Mouse (Mus musculus) granulocyte monocyte progenitor cell, adult 5-6 weeks (primary cell): Measurements from ENCODE around the gene Tbl1x. TPM values are rescaled to one million over a fixed set of nuclear protein-coding genes. Genes with fewer than 3 reads are reported as not detected.

Source experiments
- ATAC-seq: replicated peaks from 2 replicates; pipeline ENCODE4 v1.8.0; 2016; ENCODE audit warnings: mild to moderate bottlenecking, moderate TSS enrichment, inconsistent platforms; ENCODE audit not compliant: poor library complexity, severe bottlenecking
- total RNA-seq, 2 experiments: library from RNA; stranded (forward) in 1 of 2; stranded (reverse) in 1 of 2; fragments of 200-712, 200-1000 nt in 1 of 2; fragments of >200 nt in 1 of 2; fragmentation: Nextera tagmentation in 1 of 2; gene quantifications; 2 replicates each; pipeline ENCODE4 v1.2.3; 2014 to 2017

Tbl1x gene
- total RNA-seq, 2 experiments from 2014 or later = 33.1 to 38.5 TPM

DNA sequence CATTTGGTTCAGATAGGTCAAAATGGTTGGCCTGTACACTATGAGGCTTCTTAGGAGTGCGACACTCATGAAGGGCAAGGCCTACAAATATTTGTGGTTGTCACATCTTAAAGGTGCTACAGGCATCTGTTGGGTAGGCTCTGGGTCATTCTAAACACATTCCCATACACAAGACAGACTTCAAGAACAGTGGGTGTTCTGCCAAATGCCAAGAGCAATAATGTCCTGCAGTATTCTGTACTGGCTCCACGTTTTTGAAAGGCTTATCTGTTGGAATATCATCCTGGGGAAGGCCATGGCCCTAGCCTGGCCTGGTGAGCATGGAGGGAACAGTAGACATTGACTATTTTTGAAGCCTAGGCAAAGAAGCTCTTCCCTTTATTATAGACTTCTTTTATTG is 87.9 kb downstream of the Tbl1x start:
- no peak for ATAC-seq

DNA sequence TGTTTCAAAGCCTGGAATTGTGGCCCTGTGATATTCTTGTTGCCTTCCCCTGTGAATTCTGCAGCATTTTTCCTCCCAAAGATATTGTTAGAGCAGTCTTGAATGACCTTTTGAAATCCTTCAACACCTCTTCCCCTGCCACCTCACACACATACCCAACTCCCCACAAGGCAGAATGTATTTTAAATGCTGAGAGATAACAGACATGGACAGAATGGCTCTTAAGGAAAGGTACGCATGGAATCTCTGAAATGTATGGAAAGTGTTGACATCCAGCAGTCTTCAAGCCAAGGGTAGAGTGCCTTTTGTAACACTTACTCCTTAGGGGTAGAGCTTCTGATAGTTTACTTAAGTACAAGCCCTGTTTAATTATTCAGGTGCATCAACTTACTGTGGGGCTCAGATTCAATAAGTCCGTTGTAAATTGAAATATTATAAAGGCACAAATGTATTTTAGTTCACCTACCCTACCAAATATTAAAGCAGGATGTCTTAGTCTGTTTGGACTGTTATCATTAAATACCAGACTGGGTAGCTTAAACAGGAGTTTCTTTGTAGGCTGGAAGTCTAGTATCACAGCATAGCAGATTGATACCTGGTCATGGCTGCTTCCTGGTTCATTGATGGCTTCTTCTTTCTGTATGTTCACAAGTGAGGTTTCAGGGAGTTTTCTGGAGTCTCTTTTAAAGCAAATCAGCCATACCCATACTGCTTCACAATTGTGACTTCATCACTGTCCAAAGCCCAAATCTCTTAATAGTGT is 92.9 kb downstream of the Tbl1x start:
- no peak for ATAC-seq

DNA sequence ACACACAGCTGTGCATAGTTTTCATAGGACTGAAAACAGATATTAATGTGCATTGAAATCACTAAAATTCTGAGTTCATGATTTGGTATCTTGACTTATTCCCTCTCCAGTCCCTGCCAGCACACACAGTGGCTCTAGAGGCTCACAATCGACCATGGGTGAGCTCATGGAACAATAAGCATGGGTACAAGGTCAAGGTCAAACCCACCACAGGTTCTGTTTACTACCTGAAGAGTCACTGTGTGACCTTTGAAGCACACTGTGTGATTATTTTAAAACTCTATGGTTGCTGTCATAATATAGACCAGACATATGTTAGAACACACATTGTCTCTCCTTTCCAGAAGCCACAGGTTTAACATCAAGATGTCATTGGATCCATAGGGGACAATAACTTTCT is 96.7 kb downstream of the Tbl1x start:
- ATAC-seq = no peak

GRCm38 (mm10) chrX:77608947-77609703 is 98.3 kb downstream of the Tbl1x start:
- ATAC-seq = peak; percentile 31; the same call in 1 of the 2 replicates

GRCm38 (mm10) chrX:77611938-77612337 is 101.1 kb downstream of the Tbl1x start:
- peak; percentile 43 for ATAC-seq

- ATAC-seq = peak; percentile 61; the same call in 1 of the 2 replicates
Measured at GRCm38 (mm10) chrX:77613041-77613440, 102.2 kb downstream of the Tbl1x start.

DNA sequence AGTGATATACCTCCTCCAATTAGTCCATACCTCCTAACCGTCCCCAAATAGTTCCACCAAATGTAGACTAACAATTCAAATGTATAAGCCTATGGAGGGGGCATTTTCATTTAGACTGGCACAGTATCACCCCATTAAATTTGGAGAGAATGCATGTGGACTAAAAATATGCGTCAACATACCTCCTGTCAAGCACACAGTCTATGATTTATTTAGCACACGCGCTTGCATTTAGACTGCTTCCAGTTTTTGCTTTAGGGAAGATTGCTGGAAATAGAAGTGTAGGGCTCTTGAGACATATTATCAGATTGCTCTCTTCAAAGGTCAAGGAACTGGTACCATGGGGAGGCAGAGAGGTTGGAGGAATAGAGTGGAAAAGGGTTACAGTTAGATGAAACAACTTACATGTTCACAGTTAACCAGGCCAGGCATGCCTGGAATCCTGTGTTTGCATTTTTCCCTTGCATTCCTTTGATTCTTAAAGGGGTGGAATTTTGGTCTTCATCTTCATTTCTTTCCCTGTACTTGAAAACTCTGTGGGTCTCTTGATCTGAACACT is 105.0 kb downstream of the Tbl1x start:
- no peak for ATAC-seq

DNA sequence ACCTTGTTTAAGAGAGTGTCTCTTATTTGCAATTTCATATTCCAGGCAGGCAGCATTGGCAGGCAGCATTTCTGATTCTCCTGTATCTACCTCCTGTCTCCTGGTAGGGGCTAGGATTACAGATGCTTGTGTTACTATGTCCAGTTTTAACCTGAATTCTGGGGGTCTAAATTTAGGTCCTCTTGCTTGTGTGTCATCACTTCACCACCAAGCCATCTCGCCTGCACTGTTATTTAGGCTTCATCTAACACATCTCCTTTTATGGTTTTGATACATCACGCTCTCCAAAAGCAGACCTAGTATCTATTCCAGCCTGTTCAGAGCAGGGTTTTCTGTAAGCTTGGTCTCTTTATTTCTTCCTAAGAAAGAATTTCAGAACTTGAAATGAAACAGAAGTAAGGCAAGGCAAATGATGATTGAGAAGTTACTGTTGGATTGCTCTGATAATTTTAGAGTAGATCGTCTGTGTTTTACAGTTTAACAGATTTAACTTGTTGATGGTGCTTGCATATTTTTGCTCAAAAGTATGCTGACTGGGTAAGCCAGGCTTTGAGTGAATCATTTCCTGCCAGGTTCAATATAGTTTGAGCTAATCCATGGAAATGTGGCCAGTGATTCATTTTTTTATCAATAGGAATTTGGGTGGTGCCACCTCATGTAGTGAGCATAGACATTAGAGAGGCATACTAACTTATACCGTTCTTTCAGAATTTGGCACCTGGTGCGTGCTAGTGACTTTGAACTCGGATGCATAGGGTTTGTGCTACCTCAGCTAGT is 106.7 kb downstream of the Tbl1x start:
- no peak for ATAC-seq

GRCm38 (mm10) chrX:77630439-77630838 is 119.6 kb downstream of the Tbl1x start:
- ATAC-seq = peak; percentile 74; the same call in 1 of the 2 replicates

DNA sequence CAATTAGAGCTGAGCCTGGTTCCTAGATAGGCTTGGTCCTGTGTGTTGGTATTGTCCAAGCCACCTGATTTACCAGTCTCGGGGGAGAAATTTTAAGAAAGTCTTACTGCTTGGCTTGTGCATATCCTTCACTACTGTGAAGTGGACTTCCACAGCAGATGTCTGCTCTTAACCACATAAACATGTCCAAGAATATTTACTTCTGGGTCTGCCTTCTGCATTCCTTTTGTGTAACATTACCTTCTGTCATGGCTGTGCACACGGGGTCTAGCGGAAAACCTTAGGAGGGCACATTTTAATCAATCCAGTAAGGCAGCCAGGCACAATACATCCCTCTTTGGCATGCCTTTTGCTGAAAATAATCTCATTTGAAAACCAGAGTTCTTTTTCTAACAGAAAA is 125.7 kb downstream of the Tbl1x start:
- no peak for ATAC-seq

DNA sequence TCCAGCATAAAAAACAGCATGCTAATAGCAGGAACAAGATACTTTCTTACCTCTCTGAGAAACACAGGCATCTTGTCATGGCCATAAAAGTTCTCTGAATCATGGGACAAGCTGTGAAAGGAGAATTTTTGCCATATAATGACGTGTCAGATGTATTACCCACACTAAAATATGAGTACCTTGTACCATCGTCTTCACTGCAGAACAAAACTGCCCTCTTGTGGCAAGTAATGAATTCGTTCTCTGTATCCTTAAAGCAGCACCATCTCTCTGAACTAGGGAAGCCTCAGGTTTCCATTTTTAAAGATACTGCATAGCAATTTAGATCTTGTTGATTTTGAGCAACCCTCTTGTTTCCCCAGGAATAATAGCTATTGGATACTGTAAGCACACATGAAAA is 127.3 kb downstream of the Tbl1x start:
- ATAC-seq = peak; percentile 65

- no peak for ATAC-seq
Measured at GRCm38 (mm10) chrX:77640301-77640700, 129.5 kb downstream of the Tbl1x start.

- no peak for ATAC-seq
Measured at GRCm38 (mm10) chrX:77646164-77646563, 135.4 kb downstream of the Tbl1x start.

GRCm38 (mm10) chrX:77650246-77650645 is 139.4 kb downstream of the Tbl1x start:
- ATAC-seq = no peak

- ATAC-seq = no peak
Measured at GRCm38 (mm10) chrX:77662030-77662429, 151.2 kb downstream of the Tbl1x start.

DNA sequence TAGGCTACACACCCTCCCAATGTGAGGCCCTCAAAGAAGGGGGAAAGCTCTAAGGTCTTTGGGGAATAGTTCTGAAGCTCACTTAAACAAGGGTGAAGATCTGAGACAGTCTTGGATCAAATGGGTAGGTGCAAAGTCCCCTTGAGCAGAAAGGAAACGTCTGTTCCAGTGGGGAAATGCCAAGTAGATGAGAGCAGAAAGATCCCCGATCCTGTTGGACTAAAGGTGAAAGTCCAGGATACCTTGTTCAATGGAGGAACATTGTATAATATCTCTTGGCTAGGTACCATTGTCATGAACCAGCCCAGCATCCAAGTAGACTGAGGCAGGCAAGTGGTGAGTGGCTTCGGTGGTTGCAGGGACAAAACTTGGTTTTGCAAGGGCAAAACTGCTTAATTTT is 152.5 kb downstream of the Tbl1x start:
- ATAC-seq = no peak

DNA sequence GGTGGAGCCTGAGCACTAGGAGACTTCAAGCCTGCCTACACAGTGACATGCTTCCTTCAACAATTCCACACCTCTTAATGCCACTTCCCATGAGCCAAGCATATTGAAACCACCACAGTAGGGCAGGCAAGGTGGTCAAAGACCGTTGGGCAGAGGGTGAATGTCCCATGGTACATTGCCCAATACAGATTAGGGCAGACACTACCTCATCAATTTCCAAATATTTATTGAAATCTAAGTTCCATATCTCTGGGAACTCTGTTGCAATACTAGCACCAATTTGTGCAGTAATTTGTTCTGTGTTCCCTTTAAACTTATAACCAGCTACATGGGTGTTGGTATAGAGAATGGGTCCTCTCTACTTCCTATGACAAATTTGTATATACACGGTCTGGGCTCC is 154.2 kb downstream of the Tbl1x start:
- ATAC-seq = 0 out of 2 replicates have a peak, but pooled peaks have one; percentile 22

DNA sequence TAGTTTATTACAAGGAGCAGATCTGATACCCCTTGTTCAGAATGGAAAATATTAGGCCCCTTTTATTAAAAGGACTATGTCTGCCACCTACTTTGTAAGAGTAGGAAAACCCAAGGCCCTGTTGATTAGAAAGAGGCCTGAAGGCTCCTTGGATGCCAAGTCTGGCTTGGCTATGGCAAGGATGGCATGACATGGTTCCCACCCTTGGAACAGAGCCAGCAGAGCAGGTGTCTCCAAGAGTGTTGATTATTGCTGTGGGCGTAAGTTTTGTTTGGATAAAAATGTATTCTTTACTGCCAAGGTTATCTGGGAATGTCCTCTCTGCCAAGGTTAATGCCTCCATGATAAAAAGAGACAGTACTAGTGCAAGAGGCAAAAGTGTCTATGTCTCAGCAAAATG is 156.1 kb downstream of the Tbl1x start:
- ATAC-seq = no peak

DNA sequence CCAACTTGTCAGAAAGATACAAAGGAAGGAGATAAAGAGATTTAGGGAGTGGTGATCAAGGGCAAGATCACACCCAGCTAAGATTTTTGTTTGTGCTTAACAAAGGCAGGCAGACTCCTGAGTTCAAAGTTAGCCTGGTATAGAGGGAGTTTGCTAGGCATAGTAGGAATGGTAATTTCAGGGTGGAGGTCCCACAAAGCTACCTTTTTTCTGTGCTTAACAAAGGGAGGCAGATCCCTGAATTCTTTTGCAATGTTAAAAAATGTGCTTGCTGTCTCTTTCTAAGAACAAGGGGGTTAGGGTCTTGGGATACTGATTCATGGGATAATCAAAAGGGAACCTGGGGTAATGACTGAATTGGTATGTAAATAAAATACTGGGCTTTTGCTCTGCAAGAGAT is 156.6 kb downstream of the Tbl1x start:
- no peak for ATAC-seq

- no peak for ATAC-seq
Measured at GRCm38 (mm10) chrX:77669779-77670550, 159.2 kb downstream of the Tbl1x start.
